Mouse (Mus musculus) duodenum, adult 2 months (tissue): ENCODE results near the gene Zfp948. TPM values are rescaled to one million over a fixed set of nuclear protein-coding genes. Genes with fewer than 3 reads are reported as not detected.

Experiments
- polyA plus RNA-seq: library from polyadenylated mRNA; depleted of rRNA; stranded (reverse); fragments of >200 nt; gene quantifications from 2 replicates; pipeline ENCODE4 v1.2.3, GENCODE M21; 2012; ENCODE audit warnings: low replicate concordance; rRNA removed

Zfp948 gene
- polyA plus RNA-seq: 0.07 and 0.19 TPM in 2 replicates

DNA sequence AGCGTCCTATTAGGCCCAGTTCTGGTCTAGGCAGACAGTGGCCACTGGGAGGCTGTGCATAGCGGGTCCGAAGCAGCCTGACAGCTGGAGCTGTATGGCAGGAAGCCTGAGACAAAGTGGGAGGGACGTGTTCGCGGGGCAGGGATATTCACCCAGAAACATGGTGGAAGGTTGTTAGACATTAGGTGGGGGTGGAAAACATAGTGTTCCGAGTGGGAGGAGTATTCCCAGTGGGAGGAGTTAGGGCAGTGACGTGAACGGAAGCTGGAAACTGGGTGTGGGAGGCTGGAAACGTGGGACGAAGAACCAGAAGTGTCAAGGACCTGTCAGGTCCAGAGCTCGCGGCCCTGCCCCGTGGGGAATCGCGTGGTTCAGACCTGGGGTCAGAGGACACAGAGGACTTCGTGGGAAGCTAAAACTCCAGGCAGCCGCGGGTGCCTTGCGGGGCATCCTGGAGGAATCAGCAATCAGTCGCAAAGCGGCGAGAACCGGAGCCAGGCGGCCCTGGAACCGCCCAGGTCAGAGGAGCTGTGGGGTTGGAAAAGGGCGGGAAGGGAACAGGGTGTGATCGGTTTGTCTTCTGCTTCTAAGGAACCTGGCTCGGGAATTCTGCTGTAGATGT lies at the start of gene Zfp948:
Zfp948 (plus strand) TSS at position 281 of the 622 bp plus-strand sequence.

DNA sequence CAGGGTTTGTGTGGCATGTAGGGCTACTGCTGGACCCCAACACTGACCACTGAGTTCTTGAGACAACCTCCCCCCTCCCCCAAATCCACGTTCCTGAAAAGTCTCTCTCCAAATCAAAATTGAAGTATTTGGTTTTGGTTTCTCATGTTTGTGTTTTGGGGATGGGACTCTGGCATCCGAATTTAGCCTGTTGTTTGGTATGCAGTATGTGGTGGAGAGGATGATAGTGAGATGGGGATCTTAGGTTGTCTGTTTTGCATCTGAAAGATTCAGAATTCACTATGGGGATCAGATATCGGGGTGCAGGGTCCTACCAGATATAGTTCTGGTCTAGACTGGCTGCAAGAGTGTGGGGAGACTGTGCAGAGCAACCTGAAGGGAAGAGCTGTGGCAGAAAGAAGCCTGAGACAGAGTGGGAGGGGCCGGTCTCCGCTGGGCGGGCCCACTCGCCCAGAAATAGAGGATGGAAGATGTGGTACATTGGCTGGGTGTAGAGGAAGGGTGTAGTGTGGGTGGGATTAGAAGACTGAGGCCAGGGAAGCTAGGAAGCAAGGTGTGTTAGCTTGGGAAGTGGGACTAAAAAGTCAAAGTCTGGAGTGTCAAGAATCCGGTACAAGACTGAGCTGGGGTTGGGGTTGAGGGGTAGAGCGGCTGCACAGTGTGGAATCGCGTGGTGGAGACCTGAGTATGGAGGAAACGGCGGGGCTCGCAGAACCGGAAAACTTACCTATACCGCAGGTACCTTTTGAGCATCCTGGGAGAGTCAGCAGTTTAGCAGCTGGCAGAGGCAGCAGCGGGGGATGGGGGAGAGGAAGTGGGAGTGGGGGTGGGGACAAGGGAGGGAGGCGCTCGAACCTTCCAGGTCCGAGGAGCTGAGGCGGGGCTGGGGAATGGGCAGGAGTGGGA lies 31.5 kb upstream of the Zfp948 start, which contains the start of gene Zfp52:
Zfp52 (plus strand) TSS at position 444 of the 906 bp plus-strand sequence.

Other genes starting within 250 kb of the Zfp948 start
- gene Zfp677, start 183.3 kb upstream of the Zfp948 start, polyA plus RNA-seq: not detected in 2 replicates
- gene Zfp54, start 143.8 kb upstream of the Zfp948 start, polyA plus RNA-seq: 0.06 and 0.25 TPM in 2 replicates
- 0.12 TPM in 1 of 2 replicates, not detected in the other for gene Zfp51, start 116.6 kb upstream of the Zfp948 start, polyA plus RNA-seq
- gene Zfp53, start 78.0 kb upstream of the Zfp948 start, polyA plus RNA-seq: 1.4 and 1.7 TPM in 2 replicates
- gene Zfp52, start 31.5 kb upstream of the Zfp948 start, polyA plus RNA-seq: 0.06 TPM in 1 of 2 replicates, not detected in the other
- gene Zfp983, start 83.6 kb downstream of the Zfp948 start, polyA plus RNA-seq: 0.06 and 0.11 TPM in 2 replicates
- gene Gm10226, start 124.9 kb downstream of the Zfp948 start, polyA plus RNA-seq: not detected in 2 replicates
- gene Zfp760, start 140.7 kb downstream of the Zfp948 start, polyA plus RNA-seq: 0.06 and 0.08 TPM in 2 replicates
- gene Zfp229, start 163.8 kb downstream of the Zfp948 start, polyA plus RNA-seq: 0.25 and 0.63 TPM in 2 replicates